Mouse (Mus musculus) midbrain, embryonic 11.5 days (tissue): ENCODE data around the gene Slc12a3. TPM values are rescaled to one million over a fixed set of nuclear protein-coding genes. Genes with fewer than 3 reads are reported as not detected.

Source experiments
- ATAC-seq: fragments of 200-750 bp; cut with Nextera tagmentation; 2 replicates; pipeline ENCODE4 v1.8.0; 2017; ENCODE audit warnings: moderate TSS enrichment, moderate library complexity; ENCODE audit not compliant: low FRiP score
- DNase-seq: peaks from one replicate; pipeline ENCODE4 v3.0.0; 2015; ENCODE audit warnings: low spot score; ENCODE audit errors: missing footprints
- H3K27ac ChIP-seq: fragments of 300-500 bp; sonication (generic); 2 replicates; pipeline ENCODE4 v1.5.1; 2014; ENCODE audit warnings: low read depth, low read length
- H3K27me3 ChIP-seq: fragments of 300-500 bp; sonication (generic); 2 replicates; pipeline ENCODE4 v1.6.1; 2014; ENCODE audit warnings: mild to moderate bottlenecking, low read length, moderate library complexity, mixed read lengths; ENCODE audit not compliant: control insufficient read depth, insufficient read depth
- H3K36me3 ChIP-seq: fragments of 300-500 bp; sonication (generic); 2 replicates; pipeline ENCODE4 v1.6.1; 2014; ENCODE audit warnings: mild to moderate bottlenecking, low read length, moderate library complexity, mixed read lengths; ENCODE audit not compliant: control insufficient read depth, insufficient read depth
- H3K4me1 ChIP-seq: fragments of 300-500 bp; sonication (generic); 2 replicates; pipeline ENCODE4 v1.6.1; 2014; ENCODE audit warnings: low read length; ENCODE audit not compliant: control insufficient read depth, insufficient read depth
- H3K4me2 ChIP-seq: fragments of 300-500 bp; sonication (generic); 2 replicates; pipeline ENCODE4 v1.6.1; 2014; ENCODE audit warnings: mild to moderate bottlenecking, moderate library complexity
- H3K4me3 ChIP-seq: fragments of 300-500 bp; sonication (generic); 2 replicates; pipeline ENCODE4 v1.5.1; 2014; ENCODE audit warnings: low read depth, low read length
- H3K9ac ChIP-seq: fragments of 300-500 bp; sonication (generic); 2 replicates; pipeline ENCODE4 v1.6.1; 2014; ENCODE audit warnings: low read length
- H3K9me3 ChIP-seq: fragments of 300-500 bp; sonication (generic); 2 replicates; pipeline ENCODE4 v1.6.1; 2016; ENCODE audit warnings: low read length; ENCODE audit not compliant: control insufficient read depth
- WGBS: fragments of 180-500 bp; shearing (Covaris S2); extraction: QIAGEN DNeasy Blood & Tissue Kit; methylation state at CpG from one replicate; pipeline ENCODE4 v1.1.7; 2014; 5-methylcytosine and 5-hydroxymethylcytosine counted together
- polyA plus RNA-seq: library from polyadenylated mRNA; unstranded; fragments of >200 nt; fragmentation: Nextera tagmentation; extraction: Ambion mirVana; gene quantifications from 2 replicates; pipeline ENCODE4 v1.2.1, GENCODE M21; 2014

Gene Slc12a3
- not detected in 2 replicates for polyA plus RNA-seq

GRCm38 (mm10) chr8:94328932-94329728 lies at the start of gene Slc12a3:
Slc12a3 (plus strand) TSS chr8:94329201.
- no peak within 1 kb of the TSS for H3K27ac ChIP-seq
- no peaks in the 10 kb centered on the region for H3K4me1 ChIP-seq
- no peaks in the 10 kb centered on the region for H3K27me3 ChIP-seq
- no peaks in the 10 kb centered on the region for H3K36me3 ChIP-seq
- H3K9ac ChIP-seq: no peak within 1 kb of the TSS
- 86% methylated on average over 21 of the region's 21 CpGs for WGBS
- ATAC-seq (no peak), DNase-seq (no peak)
- H3K4me2 ChIP-seq: no peak within 1 kb of the TSS
- no peak within 1 kb of the TSS for H3K4me3 ChIP-seq
- no peaks in the 10 kb centered on the region for H3K9me3 ChIP-seq

- no peak for ATAC-seq
- H3K4me3 ChIP-seq: no peak overlapping the region
- H3K4me1 ChIP-seq: no peaks in the 10 kb centered on the region
- H3K4me2 ChIP-seq: no peak overlapping the region
- no peaks in the 10 kb centered on the region for H3K27me3 ChIP-seq
- no peak overlapping the region for H3K27ac ChIP-seq
- DNase-seq: no peak
- H3K9me3 ChIP-seq: no peaks in the 10 kb centered on the region
- 87% methylated on average over 5 of the region's 5 CpGs for WGBS
- H3K36me3 ChIP-seq: no peaks in the 10 kb centered on the region
- no peak overlapping the region for H3K9ac ChIP-seq
Observed at GRCm38 (mm10) chr8:94280001-94280613, 48.9 kb upstream of the Slc12a3 start.

GRCm38 (mm10) chr8:94282453-94282985 lies 46.5 kb upstream of the Slc12a3 start:
- H3K27me3 ChIP-seq: no peaks in the 10 kb centered on the region
- 91% methylated on average over 3 of the region's 3 CpGs for WGBS
- DNase-seq (no peak), ATAC-seq (no peak)
- H3K9me3 ChIP-seq: no peaks in the 10 kb centered on the region
- H3K4me1 ChIP-seq: no peaks in the 10 kb centered on the region
- H3K27ac ChIP-seq: no peak overlapping the region
- H3K36me3 ChIP-seq: no peaks in the 10 kb centered on the region
- H3K4me2 ChIP-seq: no peak overlapping the region
- no peak overlapping the region for H3K4me3 ChIP-seq
- no peak overlapping the region for H3K9ac ChIP-seq

GRCm38 (mm10) chr8:94284204-94284603 lies 44.8 kb upstream of the Slc12a3 start:
- Histone ChIP-seq H3K9me3 (no peaks in the 10 kb centered on the region), H3K4me1 (no peaks in the 10 kb centered on the region), H3K4me3 (no peak overlapping the region), H3K27me3 (no peaks in the 10 kb centered on the region), H3K36me3 (no peaks in the 10 kb centered on the region), H3K9ac (no peak overlapping the region), H3K4me2 (no peak overlapping the region), H3K27ac (no peak overlapping the region)
- ATAC-seq (no peak), DNase-seq (no peak)
- 93% methylated on average over 7 of the region's 7 CpGs for WGBS

GRCm38 (mm10) chr8:94290606-94291005 lies 38.4 kb upstream of the Slc12a3 start:
- Histone ChIP-seq H3K4me3 (no peak overlapping the region), H3K9me3 (no peaks in the 10 kb centered on the region), H3K9ac (no peak overlapping the region), H3K4me2 (no peak overlapping the region), H3K4me1 (no peaks in the 10 kb centered on the region), H3K27ac (no peak overlapping the region), H3K36me3 (no peaks in the 10 kb centered on the region), H3K27me3 (no peaks in the 10 kb centered on the region)
- 92% methylated on average over 5 of the region's 5 CpGs for WGBS
- DNase-seq (no peak), ATAC-seq (no peak)

- Histone ChIP-seq H3K27ac (no peak overlapping the region), H3K36me3 (no peaks in the 10 kb centered on the region), H3K4me2 (no peak overlapping the region), H3K4me3 (no peak overlapping the region), H3K9me3 (no peaks in the 10 kb centered on the region), H3K27me3 (no peaks in the 10 kb centered on the region), H3K9ac (no peak overlapping the region), H3K4me1 (no peaks in the 10 kb centered on the region)
- ATAC-seq: no peak
- no peak for DNase-seq
- 91% methylated on average over 6 of the region's 6 CpGs for WGBS
Observed at GRCm38 (mm10) chr8:94292072-94292471, 36.9 kb upstream of the Slc12a3 start.

GRCm38 (mm10) chr8:94292626-94293025 lies 36.4 kb upstream of the Slc12a3 start:
- H3K36me3 ChIP-seq: no peaks in the 10 kb centered on the region
- DNase-seq: no peak
- WGBS: 93% methylated on average over 8 of the region's 8 CpGs
- ATAC-seq: no peak
- H3K4me1 ChIP-seq: no peaks in the 10 kb centered on the region
- H3K4me2 ChIP-seq: no peak overlapping the region
- no peaks in the 10 kb centered on the region for H3K9me3 ChIP-seq
- H3K27me3 ChIP-seq: no peaks in the 10 kb centered on the region
- no peak overlapping the region for H3K9ac ChIP-seq
- no peak overlapping the region for H3K4me3 ChIP-seq
- H3K27ac ChIP-seq: no peak overlapping the region

- Histone ChIP-seq H3K27me3 (no peaks in the 10 kb centered on the region), H3K9ac (no peak overlapping the region), H3K4me2 (no peak overlapping the region), H3K9me3 (no peaks in the 10 kb centered on the region), H3K4me3 (no peak overlapping the region), H3K27ac (no peak overlapping the region), H3K4me1 (no peaks in the 10 kb centered on the region), H3K36me3 (0 out of 2 replicates have a peak, but pooled peaks cover 1% of the 10 kb centered on the region)
- 87% methylated on average over 6 of the region's 6 CpGs for WGBS
- ATAC-seq: no peak
- DNase-seq: no peak
Observed at GRCm38 (mm10) chr8:94295687-94296086, 33.3 kb upstream of the Slc12a3 start.

GRCm38 (mm10) chr8:94296312-94296991 lies 32.5 kb upstream of the Slc12a3 start:
- no peak overlapping the region for H3K4me3 ChIP-seq
- H3K36me3 ChIP-seq: 0 out of 2 replicates have a peak, but pooled peaks cover 2% of the 10 kb centered on the region
- no peak overlapping the region for H3K9ac ChIP-seq
- no peaks in the 10 kb centered on the region for H3K9me3 ChIP-seq
- H3K4me1 ChIP-seq: no peaks in the 10 kb centered on the region
- H3K27ac ChIP-seq: no peak overlapping the region
- no peak overlapping the region for H3K4me2 ChIP-seq
- WGBS: 90% methylated on average over 9 of the region's 9 CpGs
- ATAC-seq (no peak), DNase-seq (no peak)
- H3K27me3 ChIP-seq: no peaks in the 10 kb centered on the region
